Mouse (Mus musculus) small intestine, adult 2 months (tissue): Measurements from ENCODE around the gene Gm10647. TPM values are rescaled to one million over a fixed set of nuclear protein-coding genes. Genes with fewer than 3 reads are reported as not detected.

Experiments
- H3K27ac ChIP-seq: fragments of 200-500 bp; 2 replicates; pipeline ENCODE4 v1.5.1; 2012; ENCODE audit warnings: low read depth, low read length, control low read depth, inconsistent platforms; ENCODE audit not compliant: insufficient read depth
- H3K27me3 ChIP-seq: fragments of 200-500 bp; 2 replicates; pipeline ENCODE4 v1.6.1; 2012; ENCODE audit warnings: mild to moderate bottlenecking, moderate library complexity, low read length, inconsistent platforms; ENCODE audit not compliant: control insufficient read depth, insufficient read depth
- H3K36me3 ChIP-seq: fragments of 200-500 bp; 2 replicates; pipeline ENCODE4 v1.6.1; 2012; ENCODE audit warnings: mild to moderate bottlenecking, low read length, control low read depth, inconsistent platforms; ENCODE audit not compliant: control insufficient read depth, insufficient read depth
- H3K4me1 ChIP-seq: fragments of 200-500 bp; 2 replicates; pipeline ENCODE4 v1.6.1; 2012; ENCODE audit warnings: low read length, inconsistent platforms, mixed read lengths; ENCODE audit not compliant: control insufficient read depth, insufficient read depth, insufficient read length
- H3K4me3 ChIP-seq: fragments of 200-500 bp; 2 replicates; pipeline ENCODE4 v1.5.1; 2012; ENCODE audit warnings: low read depth, mild to moderate bottlenecking, control low read depth, inconsistent platforms, low read length, moderate library complexity
- CTCF ChIP-seq: fragments of 200-500 bp; IDR thresholded peaks from 2 replicates; pipeline ENCODE4 v1.5.1; 2012; ENCODE audit warnings: low read depth, mild to moderate bottlenecking, control low read depth, inconsistent platforms, low read length, moderate library complexity, mixed read lengths; ENCODE audit not compliant: insufficient replicate concordance, insufficient read length; ENCODE audit errors: extremely low read depth
- POLR2A ChIP-seq: fragments of 200-500 bp; IDR thresholded peaks from 2 replicates; pipeline ENCODE4 v1.6.1; 2012; ENCODE audit warnings: low read depth, mild to moderate bottlenecking, control low read depth, inconsistent platforms, low read length, moderate library complexity
- WGBS: fragments of 180-500 bp; shearing (Covaris S2); methylation state at CpG from one replicate; pipeline ENCODE4 v1.1.7; 2018; 5-methylcytosine and 5-hydroxymethylcytosine counted together
- polyA plus RNA-seq: library from polyadenylated mRNA; depleted of rRNA; stranded (reverse); fragments of >200 nt; gene quantifications from 2 replicates; pipeline ENCODE4 v1.2.3, GENCODE M21; 2012; rRNA removed

Gm10647 gene
- 0.06 TPM in 1 of 2 replicates, not detected in the other for polyA plus RNA-seq

DNA sequence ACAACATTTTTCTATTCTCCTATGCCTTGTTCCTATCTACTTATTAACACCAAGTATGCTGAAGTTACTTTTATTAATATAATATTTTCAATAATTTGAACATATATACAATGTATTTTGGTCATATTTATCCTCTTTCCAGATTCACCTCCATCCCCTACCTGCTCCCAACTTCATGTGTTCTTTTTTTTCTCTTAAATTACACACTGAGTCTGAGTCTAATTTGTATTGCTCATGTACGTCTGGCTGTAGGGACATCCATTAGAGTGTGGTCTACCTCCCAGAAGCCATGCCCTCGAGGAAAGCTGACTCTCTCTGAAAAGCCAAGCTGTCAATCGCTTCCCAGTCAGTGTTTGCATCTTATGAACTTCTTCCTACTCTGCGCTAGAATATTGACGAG lies at the start of gene Gm10647:
TSS of gene Gm10647 (plus strand) at position 301 of the 400 bp plus-strand sequence.
- no peak within 1 kb of the TSS for H3K27ac ChIP-seq
- H3K4me3 ChIP-seq = peak within 1 kb of the TSS; percentile 74
- no peaks in the 10 kb centered on the region for H3K36me3 ChIP-seq
- 79% methylated on average over 5 of the region's 5 CpGs for WGBS
- TF ChIP-seq CTCF = no peak
- TF ChIP-seq POLR2A = no peak
- H3K27me3 ChIP-seq = no peaks in the 10 kb centered on the region
- no peaks in the 10 kb centered on the region for H3K4me1 ChIP-seq

- no peak for TF ChIP-seq POLR2A
- TF ChIP-seq CTCF = no peak
- 90% methylated on average over 15 of the region's 15 CpGs for WGBS
These were observed 48.4 kb upstream of the Gm10647 start for GRCm38 (mm10) chr9:66748390-66748789.

GRCm38 (mm10) chr9:66752849-66753248 lies 44.0 kb upstream of the Gm10647 start:
- TF ChIP-seq POLR2A (no peak), CTCF (no peak)
- H3K4me1 ChIP-seq = no peaks in the 10 kb centered on the region
- no peaks in the 10 kb centered on the region for H3K27me3 ChIP-seq
- WGBS = 85% methylated on average over 6 of the region's 6 CpGs
- no peak overlapping the region for H3K27ac ChIP-seq
- H3K36me3 ChIP-seq = no peaks in the 10 kb centered on the region
- no peak overlapping the region for H3K4me3 ChIP-seq

More at GRCm38 (mm10) chr9:66748390-66748789, 48.4 kb upstream of the Gm10647 start:
- Histone ChIP-seq H3K4me3 (no peak overlapping the region), H3K27me3 (no peaks in the 10 kb centered on the region), H3K27ac (no peak overlapping the region), H3K4me1 (no peaks in the 10 kb centered on the region), H3K36me3 (no peaks in the 10 kb centered on the region)

DNA sequence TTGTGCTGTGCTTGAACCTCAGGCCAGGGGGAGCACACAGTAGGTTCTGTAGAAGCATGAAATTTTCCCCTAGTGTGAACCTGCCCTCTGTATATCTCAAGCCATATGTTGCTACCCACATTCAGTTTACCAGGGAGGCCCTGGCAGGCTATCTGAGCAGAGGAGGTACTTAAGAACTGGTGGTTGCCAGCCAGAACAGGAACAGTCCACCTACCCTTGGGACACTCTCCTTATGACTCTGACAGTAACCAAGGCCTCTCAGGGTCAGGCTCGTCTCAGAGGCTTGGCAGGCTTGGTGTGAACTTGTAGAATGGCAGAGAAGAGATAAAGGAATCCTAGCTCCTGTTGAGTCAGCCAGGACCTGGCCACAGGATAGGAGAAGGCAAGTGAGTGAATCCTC lies 35.8 kb upstream of the Gm10647 start:
- Histone ChIP-seq H3K36me3 (no peaks in the 10 kb centered on the region), H3K4me1 (no peaks in the 10 kb centered on the region), H3K27ac (no peak overlapping the region), H3K27me3 (no peaks in the 10 kb centered on the region; the same call in 1 of the 2 replicates), H3K4me3 (no peak overlapping the region)
- WGBS = 58% methylated on average over 1 of the region's 1 CpGs
- TF ChIP-seq POLR2A (no peak), CTCF (no peak)

GRCm38 (mm10) chr9:66768721-66769120 lies 28.1 kb upstream of the Gm10647 start:
- 41% methylated on average over 1 of the region's 1 CpGs for WGBS
- H3K4me1 ChIP-seq = peaks cover 10% of the 10 kb centered on the region; the same call in 1 of the 2 replicates
- H3K27me3 ChIP-seq = no peaks in the 10 kb centered on the region
- no peak for TF ChIP-seq POLR2A
- TF ChIP-seq CTCF = no peak
- H3K27ac ChIP-seq = peak overlapping the region; percentile 89
- H3K36me3 ChIP-seq = no peaks in the 10 kb centered on the region
- H3K4me3 ChIP-seq = no peak overlapping the region

DNA sequence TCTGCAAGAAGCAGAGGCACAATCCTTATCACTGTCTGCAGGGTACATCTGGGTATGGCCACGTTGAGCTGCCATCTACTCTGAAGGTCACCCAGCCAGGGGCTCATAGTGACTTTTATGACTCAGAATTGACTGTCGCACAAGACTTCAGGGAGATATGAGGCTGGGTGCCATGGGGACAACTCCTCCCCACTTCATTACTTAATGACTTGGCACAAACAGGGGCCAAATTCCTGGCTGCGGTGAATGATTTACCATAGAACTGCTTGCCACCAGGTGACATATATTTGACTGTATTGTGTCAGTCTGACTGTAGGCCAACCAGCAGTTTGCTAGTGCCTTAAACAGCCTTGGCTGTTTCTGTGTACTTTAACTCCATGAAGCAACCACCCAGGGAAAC lies 27.6 kb upstream of the Gm10647 start:
- TF ChIP-seq POLR2A (no peak), CTCF (no peak)

GRCm38 (mm10) chr9:66770701-66771100 lies 26.1 kb upstream of the Gm10647 start:
- H3K36me3 ChIP-seq = no peaks in the 10 kb centered on the region
- no peak overlapping the region for H3K27ac ChIP-seq
- TF ChIP-seq CTCF (no peak), POLR2A (no peak)
- H3K27me3 ChIP-seq = no peaks in the 10 kb centered on the region
- no peak overlapping the region for H3K4me3 ChIP-seq
- H3K4me1 ChIP-seq = peaks cover 10% of the 10 kb centered on the region; the same call in 1 of the 2 replicates

More for the DNA sequence above, 27.6 kb upstream of the Gm10647 start:
- H3K27ac ChIP-seq = peak overlapping the region; percentile 95
- no peaks in the 10 kb centered on the region for H3K27me3 ChIP-seq
- no peaks in the 10 kb centered on the region for H3K36me3 ChIP-seq
- H3K4me3 ChIP-seq = no peak overlapping the region
- H3K4me1 ChIP-seq = peaks cover 10% of the 10 kb centered on the region; the same call in 1 of the 2 replicates
- WGBS = 31% methylated on average over 3 of the region's 3 CpGs
